Mouse (Mus musculus) heart, embryonic 15.5 days (tissue): ENCODE data around the gene Abcc1. TPM values are rescaled to one million over a fixed set of nuclear protein-coding genes. Genes with fewer than 3 reads are reported as not detected.

Experiments used
- ATAC-seq: fragments of 200-750 bp; cut with Nextera tagmentation; replicated peaks from 2 replicates; pipeline ENCODE4 v1.8.0; 2017; ENCODE audit warnings: low read depth, moderate TSS enrichment; ENCODE audit not compliant: insufficient number of reproducible peaks, insufficient read depth, low FRiP score
- H3K27ac ChIP-seq: fragments of 300-500 bp; sonication (generic); 2 replicates; pipeline ENCODE4 v1.5.1; 2015; ENCODE audit warnings: mild to moderate bottlenecking, inconsistent platforms
- H3K27me3 ChIP-seq: fragments of 300-500 bp; sonication (generic); 2 replicates; pipeline ENCODE4 v1.6.1; 2015; ENCODE audit warnings: inconsistent platforms
- H3K36me3 ChIP-seq: fragments of 300-500 bp; sonication (generic); 2 replicates; pipeline ENCODE4 v1.6.1; 2015; ENCODE audit warnings: mild to moderate bottlenecking, inconsistent platforms
- H3K4me1 ChIP-seq: fragments of 300-500 bp; sonication (generic); replicated peaks from 2 replicates; pipeline ENCODE4 v1.6.1; 2015; ENCODE audit warnings: inconsistent platforms
- H3K4me2 ChIP-seq: fragments of 300-500 bp; sonication (generic); 2 replicates; pipeline ENCODE4 v1.6.1; 2015; ENCODE audit warnings: inconsistent platforms, mild to moderate bottlenecking, moderate library complexity
- H3K4me3 ChIP-seq: fragments of 300-500 bp; sonication (generic); 2 replicates; pipeline ENCODE4 v1.5.1; 2015; ENCODE audit warnings: mild to moderate bottlenecking, inconsistent platforms
- H3K9ac ChIP-seq: fragments of 300-500 bp; sonication (generic); 2 replicates; pipeline ENCODE4 v1.6.1; 2015; ENCODE audit warnings: mild to moderate bottlenecking, inconsistent platforms
- H3K9me3 ChIP-seq: fragments of 300-500 bp; sonication (generic); replicated peaks from 2 replicates; pipeline ENCODE4 v1.6.1; 2016; ENCODE audit warnings: inconsistent platforms
- WGBS: fragments of 180-500 bp; shearing (Covaris S2); methylation state at CpG from one replicate; pipeline ENCODE4 v1.1.7; 2015; ENCODE audit warnings: mixed read lengths; 5-methylcytosine and 5-hydroxymethylcytosine counted together
- polyA plus RNA-seq: library from polyadenylated mRNA; unstranded; fragments of >200 nt; fragmentation: Nextera tagmentation; extraction: Ambion mirVana; gene quantifications from 2 replicates; pipeline ENCODE4 v1.2.1, GENCODE M21; 2015

The Abcc1 gene
- polyA plus RNA-seq, 1 experiment from 2014 or later = 2.8 TPM

- 74% methylated on average over 1 of the region's 1 CpGs for WGBS
- Histone ChIP-seq H3K4me2 (no peak overlapping the region), H3K4me3 (no peak overlapping the region), H3K27ac (no peak overlapping the region), H3K9me3 (no peaks in the 10 kb centered on the region), H3K9ac (no peak overlapping the region), H3K27me3 (peaks cover 22% of the 10 kb centered on the region), H3K4me1 (peaks cover 6% of the 10 kb centered on the region), H3K36me3 (no peaks in the 10 kb centered on the region)
- ATAC-seq = no peak
Measured at GRCm38 (mm10) chr16:14358531-14358930, 2.8 kb upstream of the Abcc1 start.

GRCm38 (mm10) chr16:14360931-14361330 lies 427 bp upstream of the Abcc1 start:
- ATAC-seq = no peak
- H3K27ac ChIP-seq = peak overlapping the region; percentile 42; the same call in 1 of the 2 replicates
- no peaks in the 10 kb centered on the region for H3K9me3 ChIP-seq
- H3K27me3 ChIP-seq = peaks cover 25% of the 10 kb centered on the region
- 4% methylated on average over 7 of the region's 7 CpGs for WGBS
- peak overlapping the region; percentile 70 for H3K9ac ChIP-seq
- H3K4me1 ChIP-seq = peaks cover 6% of the 10 kb centered on the region
- H3K4me2 ChIP-seq = peak overlapping the region; percentile 95
- H3K36me3 ChIP-seq = no peaks in the 10 kb centered on the region
- H3K4me3 ChIP-seq = peak overlapping the region; percentile 66

DNA sequence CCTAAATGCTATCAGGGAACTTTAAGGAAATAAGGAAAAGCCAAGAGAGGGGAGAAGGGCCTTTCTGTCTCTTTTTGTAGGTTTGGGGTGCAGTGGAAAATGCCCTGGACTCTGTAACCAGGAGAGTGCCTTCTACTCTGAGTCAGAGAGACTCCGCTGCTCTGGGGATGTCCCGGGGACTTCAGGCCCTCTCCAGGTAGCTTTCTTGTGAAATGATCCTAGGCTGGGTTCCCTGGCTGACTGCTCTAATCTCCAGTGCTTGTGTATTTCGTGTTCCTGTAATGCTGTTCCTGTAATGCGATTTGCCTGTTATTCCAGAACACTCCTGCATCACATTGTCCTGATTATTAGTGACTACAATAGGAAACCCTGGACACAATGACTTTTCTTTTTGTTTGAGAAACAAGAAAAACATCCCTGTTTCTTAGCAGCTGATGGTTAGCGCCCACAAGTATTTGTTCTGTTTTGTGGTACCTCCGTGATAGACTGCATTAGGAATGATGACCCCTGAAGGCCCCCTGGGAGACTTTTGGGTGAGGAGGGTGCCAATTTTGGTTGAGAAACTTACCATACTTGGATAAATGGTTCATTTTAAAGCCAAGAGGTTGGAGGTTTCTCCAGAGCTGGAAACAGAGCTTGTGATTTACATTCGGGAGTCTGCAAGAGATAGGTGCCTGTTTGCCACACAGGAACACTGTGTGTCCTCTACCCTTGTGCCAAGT lies 902 bp downstream of the Abcc1 start:
- no peak for ATAC-seq
- Histone ChIP-seq H3K4me1 (peaks cover 6% of the 10 kb centered on the region), H3K36me3 (no peaks in the 10 kb centered on the region), H3K27me3 (peaks cover 25% of the 10 kb centered on the region), H3K9me3 (no peaks in the 10 kb centered on the region), H3K4me2 (peak overlapping the region; percentile 95), H3K9ac (peak overlapping the region; percentile 70), H3K4me3 (peak overlapping the region; percentile 66), H3K27ac (no peak overlapping the region)
- 33% methylated on average over 7 of the region's 7 CpGs for WGBS

GRCm38 (mm10) chr16:14363496-14363895 lies 2.1 kb downstream of the Abcc1 start:
- H3K27ac ChIP-seq = no peak overlapping the region
- WGBS = 81% methylated on average over 3 of the region's 3 CpGs
- H3K9me3 ChIP-seq = no peaks in the 10 kb centered on the region
- ATAC-seq = no peak
- H3K4me3 ChIP-seq = no peak overlapping the region
- H3K9ac ChIP-seq = no peak overlapping the region
- H3K4me2 ChIP-seq = no peak overlapping the region
- no peaks in the 10 kb centered on the region for H3K36me3 ChIP-seq
- H3K27me3 ChIP-seq = peaks cover 25% of the 10 kb centered on the region
- peaks cover 6% of the 10 kb centered on the region for H3K4me1 ChIP-seq

DNA sequence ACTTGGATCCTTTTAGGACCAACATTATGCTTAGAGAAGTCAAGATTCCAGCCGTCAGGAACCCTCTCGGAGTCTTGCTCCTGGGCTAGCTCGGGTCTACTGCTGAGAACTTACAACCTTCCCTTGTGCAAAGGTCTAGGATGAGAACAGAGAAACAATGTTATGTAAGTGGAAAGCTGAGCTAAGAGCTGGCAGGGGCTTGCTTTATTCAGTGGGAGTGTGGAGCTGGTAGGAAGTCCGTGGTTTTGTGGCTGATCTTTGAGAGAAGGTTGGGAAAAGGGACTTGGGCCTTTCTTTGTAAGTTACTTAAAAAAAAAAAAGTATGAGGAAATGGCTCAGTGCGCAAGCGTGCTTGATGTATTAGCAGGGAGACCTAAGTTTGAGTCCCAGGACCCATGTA lies 2.7 kb downstream of the Abcc1 start:
- no peaks in the 10 kb centered on the region for H3K9me3 ChIP-seq
- peaks cover 6% of the 10 kb centered on the region for H3K4me1 ChIP-seq
- no peaks in the 10 kb centered on the region for H3K36me3 ChIP-seq
- no peak overlapping the region for H3K4me3 ChIP-seq
- peaks cover 25% of the 10 kb centered on the region for H3K27me3 ChIP-seq
- no peak for ATAC-seq
- H3K27ac ChIP-seq = no peak overlapping the region
- no peak overlapping the region for H3K9ac ChIP-seq
- 85% methylated on average over 6 of the region's 6 CpGs for WGBS
- H3K4me2 ChIP-seq = no peak overlapping the region

- Histone ChIP-seq H3K9ac (no peak overlapping the region), H3K4me3 (no peak overlapping the region), H3K27ac (no peak overlapping the region), H3K4me1 (peaks cover 6% of the 10 kb centered on the region), H3K4me2 (no peak overlapping the region), H3K36me3 (no peaks in the 10 kb centered on the region), H3K9me3 (no peaks in the 10 kb centered on the region), H3K27me3 (peaks cover 19% of the 10 kb centered on the region)
- WGBS = 69% methylated on average over 4 of the region's 4 CpGs
- no peak for ATAC-seq
Measured at GRCm38 (mm10) chr16:14365457-14365856, 4.1 kb downstream of the Abcc1 start.

GRCm38 (mm10) chr16:14366017-14366416 lies 4.7 kb downstream of the Abcc1 start:
- peaks cover 3% of the 10 kb centered on the region for H3K4me1 ChIP-seq
- H3K27ac ChIP-seq = no peak overlapping the region
- H3K4me3 ChIP-seq = no peak overlapping the region
- no peak overlapping the region for H3K4me2 ChIP-seq
- no peaks in the 10 kb centered on the region for H3K36me3 ChIP-seq
- peaks cover 18% of the 10 kb centered on the region for H3K27me3 ChIP-seq
- H3K9me3 ChIP-seq = no peaks in the 10 kb centered on the region
- ATAC-seq = no peak
- WGBS = 88% methylated on average over 1 of the region's 1 CpGs
- H3K9ac ChIP-seq = no peak overlapping the region

DNA sequence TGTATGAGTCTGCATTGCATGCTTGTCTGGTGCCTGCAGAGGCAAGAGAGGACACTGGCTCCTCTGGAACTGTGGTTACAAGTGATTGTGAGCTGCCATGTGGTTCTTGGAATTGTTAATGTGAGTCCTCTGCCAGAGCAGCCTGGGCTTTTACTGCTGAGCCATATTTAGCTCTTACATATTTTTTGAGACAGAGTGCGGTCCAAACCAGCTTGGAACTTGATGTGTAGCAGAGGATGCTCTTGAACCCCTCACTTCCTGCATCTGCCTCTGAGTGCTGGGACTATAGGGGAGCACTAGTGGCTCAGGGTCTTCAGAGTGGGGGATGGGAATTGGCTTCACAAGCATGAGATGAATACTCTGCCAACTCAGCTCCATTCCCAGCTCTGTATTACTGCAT lies 10.0 kb downstream of the Abcc1 start:
- Histone ChIP-seq H3K4me2 (no peak overlapping the region), H3K9me3 (no peaks in the 10 kb centered on the region), H3K9ac (no peak overlapping the region), H3K4me3 (no peak overlapping the region), H3K27ac (0 out of 2 replicates have a peak overlapping the region, but pooled peaks have one; percentile 34), H3K36me3 (no peaks in the 10 kb centered on the region), H3K27me3 (no peaks in the 10 kb centered on the region), H3K4me1 (peaks cover 9% of the 10 kb centered on the region)
- peak; percentile 33; the same call in 1 of the 2 replicates for ATAC-seq
- WGBS = 30% methylated on average over 1 of the region's 1 CpGs

DNA sequence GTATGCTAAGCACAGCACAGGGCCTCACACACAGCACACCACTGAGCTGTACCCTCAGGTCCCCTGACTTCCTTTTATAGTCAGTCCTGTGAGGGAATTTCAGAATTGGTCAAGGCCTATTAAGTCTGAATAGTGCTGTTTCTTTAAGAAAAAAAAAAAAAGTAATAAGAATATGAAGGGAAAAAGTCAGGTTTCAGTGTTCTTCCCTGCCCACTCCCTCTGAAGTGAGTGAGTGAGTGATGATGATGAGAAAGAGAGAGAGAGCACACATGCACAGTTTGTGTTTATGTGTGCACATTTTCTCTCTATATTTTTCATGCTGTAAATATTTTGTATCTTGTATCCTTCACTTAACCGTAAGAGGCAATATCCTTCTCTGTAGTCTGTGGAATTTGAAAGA lies 11.0 kb downstream of the Abcc1 start:
- Histone ChIP-seq H3K4me2 (0 out of 2 replicates have a peak overlapping the region, but pooled peaks have one; percentile 16), H3K9me3 (no peaks in the 10 kb centered on the region), H3K27ac (peak overlapping the region; percentile 61), H3K27me3 (no peaks in the 10 kb centered on the region), H3K36me3 (no peaks in the 10 kb centered on the region), H3K9ac (peak overlapping the region; percentile 15; the same call in 1 of the 2 replicates), H3K4me1 (peaks cover 11% of the 10 kb centered on the region), H3K4me3 (no peak overlapping the region)
- ATAC-seq = no peak
- 24% methylated on average over 1 of the region's 1 CpGs for WGBS

GRCm38 (mm10) chr16:14372817-14373301 lies 11.5 kb downstream of the Abcc1 start:
- H3K36me3 ChIP-seq = no peaks in the 10 kb centered on the region
- peaks cover 12% of the 10 kb centered on the region for H3K4me1 ChIP-seq
- H3K27me3 ChIP-seq = no peaks in the 10 kb centered on the region
- no peaks in the 10 kb centered on the region for H3K9me3 ChIP-seq
- peak overlapping the region; percentile 15; the same call in 1 of the 2 replicates for H3K9ac ChIP-seq
- H3K4me3 ChIP-seq = no peak overlapping the region
- peak overlapping the region; percentile 16; the same call in 1 of the 2 replicates for H3K4me2 ChIP-seq
- 16% methylated on average over 4 of the region's 4 CpGs for WGBS
- H3K27ac ChIP-seq = peak overlapping the region; percentile 61
- no peak for ATAC-seq

DNA sequence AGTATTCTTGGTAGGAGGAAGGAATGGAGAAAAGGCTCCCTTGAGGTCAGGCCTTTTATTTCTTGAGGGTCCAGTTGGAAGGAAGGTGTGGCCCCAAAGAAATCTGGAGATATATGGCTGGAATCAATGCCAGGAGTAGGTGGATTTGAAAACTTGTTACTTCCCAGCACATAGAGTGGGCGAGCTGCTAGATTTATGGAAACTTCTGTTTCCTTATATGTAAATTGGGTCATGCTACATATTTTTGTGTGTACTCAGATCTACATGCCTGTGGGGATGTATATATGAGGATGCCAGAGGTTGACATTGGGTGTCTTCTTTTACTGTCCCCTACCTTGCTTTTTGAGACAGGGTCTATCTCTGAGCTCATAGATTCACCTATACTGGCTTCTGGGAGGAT lies 14.6 kb downstream of the Abcc1 start:
- no peak for ATAC-seq
- H3K9me3 ChIP-seq = no peaks in the 10 kb centered on the region
- no peak overlapping the region for H3K9ac ChIP-seq
- peaks cover 12% of the 10 kb centered on the region for H3K4me1 ChIP-seq
- no peak overlapping the region for H3K4me2 ChIP-seq
- H3K4me3 ChIP-seq = no peak overlapping the region
- no peaks in the 10 kb centered on the region for H3K36me3 ChIP-seq
- no peak overlapping the region for H3K27ac ChIP-seq
- H3K27me3 ChIP-seq = no peaks in the 10 kb centered on the region
- WGBS = 81% methylated on average over 1 of the region's 1 CpGs

DNA sequence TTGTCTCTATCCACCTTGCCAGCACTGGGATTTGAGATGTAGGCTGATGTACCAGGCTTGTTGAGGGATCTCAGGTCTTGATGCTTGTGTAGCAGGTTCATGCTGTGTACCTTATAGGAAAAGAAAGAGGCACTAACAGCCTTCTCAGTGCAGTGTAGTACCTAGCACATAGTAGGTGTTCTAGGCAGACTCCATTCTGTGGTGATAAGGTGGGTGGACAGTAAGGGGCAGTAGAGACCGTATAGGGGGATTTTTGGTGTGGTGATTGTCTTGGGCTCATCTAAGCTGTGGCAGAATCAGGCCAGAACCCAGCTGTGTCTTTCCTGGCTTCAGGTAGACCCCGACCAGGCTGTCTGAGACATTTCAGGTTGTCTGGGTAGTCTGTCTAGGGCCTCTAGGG lies 15.0 kb downstream of the Abcc1 start:
- Histone ChIP-seq H3K36me3 (no peaks in the 10 kb centered on the region), H3K9me3 (no peaks in the 10 kb centered on the region), H3K27ac (no peak overlapping the region), H3K27me3 (no peaks in the 10 kb centered on the region), H3K4me3 (no peak overlapping the region), H3K9ac (no peak overlapping the region), H3K4me1 (peaks cover 11% of the 10 kb centered on the region), H3K4me2 (no peak overlapping the region)
- ATAC-seq = no peak
- 67% methylated on average over 2 of the region's 2 CpGs for WGBS
